Mouse (Mus musculus) heart, postnatal 0 days (tissue): Measurements from ENCODE around the gene Ccdc88a.

Experiments used
- CTCF ChIP-seq: IDR thresholded peaks from 2 replicates; pipeline ENCODE4 v1.5.1; 2016; ENCODE audit warnings: antibody characterized with exemption, control low read depth, low read depth
- EP300 ChIP-seq: IDR thresholded peaks from 2 replicates; pipeline ENCODE4 v1.6.1; 2016; ENCODE audit warnings: antibody characterized with exemption, low read depth

DNA sequence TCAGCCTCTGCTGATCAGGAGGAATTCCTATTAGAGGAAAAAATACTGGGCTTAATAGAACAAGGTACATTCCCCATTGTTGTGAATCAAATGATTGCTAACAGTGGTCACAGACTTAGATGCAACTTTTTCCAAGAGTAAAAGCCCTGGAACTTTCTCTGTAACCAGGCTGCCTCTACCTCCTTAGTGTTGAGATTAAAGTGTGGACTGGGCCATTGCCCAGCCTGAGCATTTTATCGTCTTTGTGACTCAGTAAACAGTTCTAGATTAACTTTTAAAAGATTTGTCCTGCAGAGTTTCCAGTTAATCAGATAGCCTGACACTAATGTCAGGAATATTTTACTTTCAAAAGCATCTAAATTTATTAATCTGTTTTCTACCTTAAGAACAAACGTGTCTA is 173.3 kb downstream of the Ccdc88a start:
- no peak for TF ChIP-seq CTCF
- TF ChIP-seq EP300: no peak
